ENCODE assay signal across 20 mouse cellular contexts in genomic region chr14:120870736-120871135, GRCm38 (mm10).
"Had no signal": no experiment of that assay in that cellular context is flagged by ENCODE, and none has a peak within 500 bp of the region (broad histone marks: within the 10 kb centered on the region; RNA-seq: fewer than 3 reads in every experiment).

No protein-coding gene starts in this region.

- ATAC-seq: midbrain, embryonic 15.5 days had no signal

- H3K27ac ChIP-seq: kidney, embryonic 15.5 days; left cerebral cortex, adult 2 months; liver, embryonic 13.5 days; midbrain, embryonic 12.5 days; midbrain, embryonic 15.5 days; stomach, postnatal 0 days had no signal

- H3K4me1 ChIP-seq: kidney, embryonic 15.5 days; liver, embryonic 13.5 days; midbrain, embryonic 12.5 days; midbrain, embryonic 15.5 days had no signal

- H3K9ac ChIP-seq: kidney, embryonic 15.5 days; liver, embryonic 13.5 days; midbrain, embryonic 12.5 days; midbrain, embryonic 15.5 days had no signal

- H3K9me3 ChIP-seq: kidney, embryonic 15.5 days; liver, embryonic 13.5 days; midbrain, embryonic 15.5 days had no signal

- H3K36me3 ChIP-seq: kidney, embryonic 15.5 days; liver, embryonic 13.5 days; midbrain, embryonic 12.5 days; midbrain, embryonic 15.5 days had no signal

- H3K4me2 ChIP-seq: kidney, embryonic 15.5 days; liver, embryonic 13.5 days; midbrain, embryonic 12.5 days; midbrain, embryonic 15.5 days had no signal

- DNase-seq: kidney, adult 8-10 months; kidney, postnatal 10 days; kidney, postnatal 36 days; layer of hippocampus, postnatal 36 days; liver, embryonic 13.5 days; lung, adult 2 months; lung, postnatal 14 days; lung, postnatal 4 days; right cerebral cortex, adult 18-20 months; right cerebral cortex, postnatal 14 days; right cerebral cortex, postnatal 4 days; thymus, adult 2 months; thymus, postnatal 14 days; thymus, postnatal 4 days had no signal

- H3K27me3 ChIP-seq: kidney, embryonic 15.5 days; liver, embryonic 13.5 days; midbrain, embryonic 12.5 days; midbrain, embryonic 15.5 days had no signal

- H3K4me3 ChIP-seq: kidney, embryonic 15.5 days; left cerebral cortex, adult 2 months; liver, embryonic 13.5 days; midbrain, embryonic 12.5 days; midbrain, embryonic 15.5 days; myocyte had no signal
